Mouse (Mus musculus) E14TG2a.4 (cell line): ENCODE data around the gene Mpo.
A peak's percentile ranks its signal among the peaks of the same experiment; 100 is the strongest.

Experiments used
- H3K27me3 ChIP-seq: 2 replicates; pipeline ENCODE4 v1.6.1; 2014; ENCODE audit warnings: low read length, control low read depth; ENCODE audit not compliant: insufficient read depth
- H3K36me3 ChIP-seq: 2 replicates; pipeline ENCODE4 v1.6.1; 2014; ENCODE audit warnings: low read length, control low read depth; ENCODE audit not compliant: insufficient read depth
- H3K4me1 ChIP-seq: replicated peaks from 2 replicates; pipeline ENCODE4 v1.6.1; 2014; ENCODE audit warnings: low read depth, low read length, control low read depth
- H3K4me3 ChIP-seq: replicated peaks from 2 replicates; pipeline ENCODE4 v1.5.1; 2014; ENCODE audit warnings: mild to moderate bottlenecking, low read length
- H3K9me3 ChIP-seq: 2 replicates; pipeline ENCODE4 v1.6.1; 2014; ENCODE audit warnings: low read length, control low read depth
- CTCF ChIP-seq: conservative IDR thresholded peaks from 2 replicates; pipeline ENCODE4 v1.5.1; 2014; ENCODE audit warnings: low read length
- NANOG ChIP-seq: IDR thresholded peaks from 2 replicates; pipeline ENCODE4 v1.6.1; 2014; ENCODE audit warnings: borderline replicate concordance, low read length, mixed read lengths
- POU5F1 ChIP-seq: IDR thresholded peaks from 2 replicates; pipeline ENCODE4 v1.6.1; 2014; ENCODE audit warnings: low read length, borderline replicate concordance

Mpo gene

DNA sequence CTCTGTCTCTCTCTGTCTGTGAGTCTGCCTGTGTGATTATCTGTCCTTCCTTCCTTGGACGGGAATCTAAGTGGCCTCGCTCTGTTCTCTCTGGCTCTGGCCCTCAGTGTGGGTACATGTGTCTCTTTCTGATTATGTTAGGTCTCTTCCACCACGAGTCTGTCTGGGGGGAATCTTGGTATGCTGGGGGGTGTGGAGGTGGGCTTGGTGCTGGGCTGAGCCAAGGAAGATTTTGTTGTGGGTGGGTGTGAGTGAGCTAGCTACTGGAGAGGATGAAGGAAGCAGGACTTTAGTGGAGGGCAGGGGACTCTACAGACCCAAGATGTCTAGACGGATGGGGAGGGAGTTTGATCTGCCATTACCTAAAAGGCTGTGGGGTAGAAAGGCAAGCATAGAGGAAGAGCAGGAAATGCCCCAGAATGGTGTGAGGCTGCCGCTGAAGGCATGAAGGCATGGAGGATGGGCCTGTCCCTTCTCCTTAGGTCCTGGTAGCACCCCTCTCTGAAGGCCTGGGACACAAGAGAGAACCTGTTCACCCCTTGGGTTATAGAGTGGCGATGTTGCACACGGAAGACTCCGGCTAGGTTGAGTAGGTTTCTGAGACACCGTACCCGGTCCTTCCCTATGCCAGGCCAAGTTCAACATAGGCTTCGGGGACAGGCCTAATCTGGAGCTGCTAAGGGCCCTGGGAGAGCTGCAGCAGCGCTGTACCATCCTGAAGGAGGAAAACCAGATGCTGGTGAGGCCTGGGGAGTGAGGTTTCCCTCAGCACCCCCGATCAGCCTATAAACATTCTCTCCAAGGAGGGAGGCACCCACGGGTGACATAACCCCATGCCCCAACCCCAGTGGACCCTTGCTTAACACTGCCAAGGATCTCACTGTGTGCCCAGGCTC, 31.3 kb upstream of the Mpo start:
- H3K4me1 ChIP-seq = peaks cover 43% of the 10 kb centered on the region
- H3K4me3 ChIP-seq = no peak overlapping the region
- no peaks in the 10 kb centered on the region for H3K9me3 ChIP-seq
- TF ChIP-seq POU5F1 = no peak
- TF ChIP-seq CTCF = no peak
- no peak for TF ChIP-seq NANOG
- peaks cover 72% of the 10 kb centered on the region for H3K27me3 ChIP-seq
- no peaks in the 10 kb centered on the region for H3K36me3 ChIP-seq

DNA sequence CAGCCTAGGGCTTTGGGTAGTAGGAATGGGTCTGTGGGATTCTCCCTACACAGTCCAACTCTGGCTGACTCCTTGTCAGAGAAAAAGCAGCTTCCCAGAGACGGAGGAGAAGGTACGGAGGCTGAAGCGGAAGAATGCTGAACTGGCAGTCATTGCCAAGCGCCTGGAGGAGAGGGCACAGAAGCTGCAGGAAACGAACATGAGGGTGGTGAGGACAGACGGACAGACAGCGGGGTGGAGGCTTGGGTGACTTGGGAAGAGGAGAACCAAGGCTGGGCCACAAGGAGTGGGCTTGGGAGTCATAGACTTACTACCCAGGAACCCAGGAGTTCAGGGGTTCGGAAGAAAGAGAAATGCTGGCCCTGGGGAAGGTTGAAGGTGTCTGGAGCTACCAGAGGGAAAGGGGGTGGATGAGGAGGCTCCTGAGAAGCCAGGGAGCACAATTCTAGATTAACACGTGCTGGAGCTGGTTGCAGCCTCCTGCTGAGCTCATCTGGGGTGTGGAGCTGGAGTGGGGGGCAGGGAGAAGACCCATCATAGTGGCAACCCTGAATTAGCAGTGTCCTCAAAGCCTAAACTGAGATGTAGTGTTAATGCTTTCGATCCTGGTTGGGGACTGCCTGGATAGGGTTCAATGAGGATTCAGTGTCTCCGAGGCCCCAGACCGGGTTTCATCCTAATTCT, 30.5 kb upstream of the Mpo start:
- Histone ChIP-seq H3K27me3 (peaks cover 80% of the 10 kb centered on the region), H3K36me3 (no peaks in the 10 kb centered on the region), H3K9me3 (no peaks in the 10 kb centered on the region), H3K4me1 (peaks cover 40% of the 10 kb centered on the region), H3K4me3 (peak overlapping the region; percentile 81)
- TF ChIP-seq CTCF (no peak), POU5F1 (no peak), NANOG (no peak)

DNA sequence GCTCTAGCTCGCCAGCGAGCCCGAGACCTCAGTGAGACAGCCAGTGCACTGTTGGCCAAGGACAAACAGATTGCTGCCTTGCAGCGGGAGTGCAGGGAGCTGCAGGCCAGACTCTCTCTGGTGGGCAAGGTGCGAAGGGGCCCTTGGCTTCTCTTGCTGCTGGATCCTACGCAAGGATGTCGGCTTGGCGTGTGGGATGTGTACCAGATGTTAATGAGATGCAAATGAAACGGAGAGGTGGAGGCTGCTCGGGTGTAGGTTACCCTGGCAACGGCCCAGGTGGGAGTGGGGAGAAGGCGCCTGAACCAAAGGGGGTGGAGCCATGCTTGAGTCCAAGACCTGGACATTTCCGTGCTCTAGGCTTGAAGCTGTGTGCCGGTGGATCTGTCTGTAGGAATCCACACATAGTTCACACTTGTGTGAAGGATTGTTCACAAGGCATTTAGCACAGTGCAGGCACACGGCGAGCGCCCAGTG, 29.8 kb upstream of the Mpo start:
- no peak for TF ChIP-seq NANOG
- TF ChIP-seq CTCF = no peak
- no peak for TF ChIP-seq POU5F1

DNA sequence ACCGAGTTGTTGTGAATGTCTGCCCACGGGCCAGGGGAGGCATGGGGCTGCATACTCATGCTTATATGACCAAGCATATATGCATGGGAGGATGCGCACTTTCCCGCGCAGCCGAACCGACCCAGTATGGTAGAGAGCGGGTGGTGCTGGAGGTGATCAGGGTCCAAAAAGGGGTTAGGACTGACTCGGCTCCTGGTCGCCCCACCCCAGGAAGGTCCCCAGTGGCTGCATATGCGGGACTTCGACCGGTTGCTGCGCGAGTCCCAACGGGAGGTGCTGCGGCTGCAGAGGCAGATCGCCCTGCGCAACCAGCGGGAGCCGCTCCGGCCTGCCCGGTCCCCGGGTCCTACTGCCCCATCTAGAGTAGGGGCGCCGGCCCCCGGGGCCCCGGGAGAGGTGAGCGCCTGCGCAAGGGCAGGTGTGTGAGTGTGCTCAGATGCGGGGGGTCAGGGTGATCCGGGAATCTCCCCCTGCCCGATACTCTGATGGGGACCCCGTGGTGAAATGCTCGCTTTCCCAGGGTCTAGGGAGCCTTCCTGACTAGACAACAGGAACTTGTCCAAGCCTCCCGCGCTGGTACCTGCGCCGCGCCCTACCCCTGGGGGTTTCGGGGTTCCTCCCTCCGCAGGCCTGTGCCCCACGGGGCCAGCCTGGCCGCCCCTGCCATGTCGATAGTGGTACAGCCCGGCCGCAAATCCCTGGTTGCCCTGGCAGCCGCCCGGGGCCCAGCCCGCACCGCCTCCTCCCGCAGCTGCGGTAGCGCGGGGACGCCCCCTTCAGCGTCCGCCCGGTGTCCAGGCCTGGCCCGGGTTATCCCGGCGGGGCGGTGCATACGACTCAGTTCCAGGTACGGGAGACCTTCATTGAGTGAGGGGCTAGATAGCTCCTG, 29.1 kb upstream of the Mpo start:
- Histone ChIP-seq H3K4me3 (peak overlapping the region; percentile 81), H3K36me3 (no peaks in the 10 kb centered on the region), H3K4me1 (peaks cover 40% of the 10 kb centered on the region), H3K27me3 (peaks cover 89% of the 10 kb centered on the region), H3K9me3 (no peaks in the 10 kb centered on the region)
- TF ChIP-seq CTCF (no peak), POU5F1 (no peak), NANOG (no peak)

More for the DNA sequence above, 29.8 kb upstream of the Mpo start:
- Histone ChIP-seq H3K36me3 (no peaks in the 10 kb centered on the region), H3K4me3 (peak overlapping the region; percentile 81), H3K4me1 (peaks cover 40% of the 10 kb centered on the region), H3K27me3 (peaks cover 87% of the 10 kb centered on the region), H3K9me3 (no peaks in the 10 kb centered on the region)

DNA sequence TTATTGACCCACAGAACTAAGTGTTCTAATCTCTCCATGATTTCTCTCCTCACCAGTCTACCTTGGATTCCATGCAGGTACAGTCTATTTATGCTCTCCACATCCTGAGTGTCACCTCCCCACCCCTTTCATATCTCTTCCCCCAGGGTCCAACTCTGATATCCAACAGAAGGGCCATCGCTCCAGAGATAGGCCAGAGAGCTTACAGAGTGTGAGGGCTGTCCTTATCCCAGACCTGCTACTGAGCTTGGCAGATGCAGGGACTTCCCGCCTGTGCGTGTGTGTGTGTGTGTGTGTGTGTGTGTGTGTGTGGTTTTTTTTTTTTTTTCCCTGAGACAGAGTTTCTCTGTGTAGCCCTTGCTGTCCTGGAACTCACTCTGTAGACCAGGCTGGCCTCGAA, 24.6 kb upstream of the Mpo start:
- Histone ChIP-seq H3K4me1 (peaks cover 18% of the 10 kb centered on the region), H3K36me3 (no peaks in the 10 kb centered on the region), H3K27me3 (peaks cover 50% of the 10 kb centered on the region), H3K4me3 (no peak overlapping the region), H3K9me3 (no peaks in the 10 kb centered on the region)
- no peak for TF ChIP-seq POU5F1
- no peak for TF ChIP-seq CTCF
- TF ChIP-seq NANOG = no peak

DNA sequence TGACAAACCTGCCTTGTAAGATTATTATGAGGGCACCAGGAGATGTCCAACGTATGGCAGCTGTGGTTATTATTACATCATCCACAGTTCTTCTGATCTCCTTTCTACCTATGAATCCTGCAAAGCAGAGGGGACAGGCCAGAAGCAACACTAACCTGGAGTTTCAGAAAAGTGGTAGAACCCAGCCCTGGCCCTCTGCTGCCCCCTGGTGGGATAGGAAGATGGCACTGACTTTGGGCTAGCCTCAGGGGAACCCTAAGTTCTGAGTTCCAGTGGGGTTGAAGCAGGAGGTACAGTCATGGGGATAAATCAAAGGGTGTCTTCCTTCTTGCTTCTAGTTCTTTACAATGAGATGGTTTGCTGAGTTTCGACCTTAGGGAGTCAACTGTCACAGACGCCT, 22.4 kb upstream of the Mpo start:
- Histone ChIP-seq H3K9me3 (no peaks in the 10 kb centered on the region), H3K4me1 (peaks cover 10% of the 10 kb centered on the region; the same call in 1 of the 2 replicates), H3K36me3 (no peaks in the 10 kb centered on the region), H3K4me3 (no peak overlapping the region), H3K27me3 (peaks cover 39% of the 10 kb centered on the region)
- TF ChIP-seq CTCF = peak; percentile 89
- TF ChIP-seq POU5F1 = no peak

DNA sequence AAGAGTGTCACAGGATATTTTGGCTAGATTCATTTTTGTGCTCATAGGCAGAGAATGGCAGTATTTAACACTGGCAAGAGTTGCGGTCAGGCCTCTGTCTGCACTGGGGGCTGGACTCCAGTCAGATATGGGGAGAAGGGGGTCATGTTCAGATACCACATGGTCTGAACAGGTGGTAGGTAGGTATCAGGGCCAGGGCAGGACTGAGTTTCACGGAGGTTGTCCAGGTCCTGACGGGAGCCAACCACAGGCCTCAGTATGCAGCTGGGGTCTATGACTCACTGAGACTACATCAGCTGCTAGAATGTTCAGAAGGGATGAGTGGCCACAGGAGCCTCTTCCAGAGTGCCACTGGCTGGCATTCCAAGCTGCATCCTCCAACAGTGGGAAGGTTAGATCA, 21.0 kb upstream of the Mpo start:
- no peaks in the 10 kb centered on the region for H3K36me3 ChIP-seq
- TF ChIP-seq POU5F1 = no peak
- TF ChIP-seq NANOG = no peak
- no peak for TF ChIP-seq CTCF
- H3K4me3 ChIP-seq = no peak overlapping the region
- H3K4me1 ChIP-seq = peaks cover 8% of the 10 kb centered on the region
- H3K27me3 ChIP-seq = peaks cover 39% of the 10 kb centered on the region
- no peaks in the 10 kb centered on the region for H3K9me3 ChIP-seq

DNA sequence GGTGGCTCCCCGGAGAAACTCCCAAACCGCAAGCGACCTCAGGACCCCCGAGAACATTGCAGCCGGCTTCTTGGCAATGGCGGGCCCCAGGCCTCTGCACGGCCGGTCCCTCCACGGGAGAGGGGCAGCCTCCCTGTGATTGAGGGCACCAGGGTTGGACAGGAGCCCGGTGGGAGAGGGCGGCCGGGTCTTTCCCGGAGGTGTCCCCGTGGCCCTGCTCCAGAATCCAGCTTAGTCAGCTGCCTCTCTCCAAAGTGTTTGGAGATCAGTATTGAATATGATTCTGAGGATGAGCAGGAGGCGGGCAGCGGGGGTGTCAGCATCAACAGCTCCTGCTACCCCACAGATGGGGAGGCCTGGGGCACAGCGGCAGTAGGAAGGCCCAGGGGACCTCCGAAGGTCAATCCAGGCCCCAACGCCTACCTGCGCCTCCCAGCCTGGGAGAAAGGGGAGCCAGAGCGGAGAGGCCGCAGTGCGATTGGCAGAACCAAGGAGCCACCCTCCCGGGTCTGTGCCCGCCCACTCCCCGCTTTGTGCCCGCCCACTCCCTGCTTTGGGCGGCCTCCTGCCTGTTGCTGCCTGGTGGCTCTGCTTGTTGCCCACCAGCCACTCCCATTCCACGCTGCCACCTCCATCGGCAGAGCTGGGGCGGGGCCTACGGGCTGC, 15.1 kb upstream of the Mpo start:
- Histone ChIP-seq H3K4me1 (peaks cover 33% of the 10 kb centered on the region), H3K9me3 (no peaks in the 10 kb centered on the region)
- TF ChIP-seq NANOG (no peak), CTCF (no peak), POU5F1 (no peak)

More for the DNA sequence above, 15.1 kb upstream of the Mpo start:
- Histone ChIP-seq H3K36me3 (no peaks in the 10 kb centered on the region), H3K27me3 (peaks cover 70% of the 10 kb centered on the region), H3K4me3 (peak overlapping the region; percentile 75)
